Mouse (Mus musculus) embryo, embryonic 9.5 days (tissue): Measurements from ENCODE around the gene Rpl10a.
"Not testable (repeated sequence)": the region's sequence is repeated elsewhere in the genome, so short reads cannot be mapped to it uniquely, and the experiment has no call there.

Experiments used
- DNase-seq: peaks from one replicate; pipeline ENCODE4 v3.0.0-alpha.2; 2017; ENCODE audit errors: extremely low spot score

Gene Rpl10a

DNA sequence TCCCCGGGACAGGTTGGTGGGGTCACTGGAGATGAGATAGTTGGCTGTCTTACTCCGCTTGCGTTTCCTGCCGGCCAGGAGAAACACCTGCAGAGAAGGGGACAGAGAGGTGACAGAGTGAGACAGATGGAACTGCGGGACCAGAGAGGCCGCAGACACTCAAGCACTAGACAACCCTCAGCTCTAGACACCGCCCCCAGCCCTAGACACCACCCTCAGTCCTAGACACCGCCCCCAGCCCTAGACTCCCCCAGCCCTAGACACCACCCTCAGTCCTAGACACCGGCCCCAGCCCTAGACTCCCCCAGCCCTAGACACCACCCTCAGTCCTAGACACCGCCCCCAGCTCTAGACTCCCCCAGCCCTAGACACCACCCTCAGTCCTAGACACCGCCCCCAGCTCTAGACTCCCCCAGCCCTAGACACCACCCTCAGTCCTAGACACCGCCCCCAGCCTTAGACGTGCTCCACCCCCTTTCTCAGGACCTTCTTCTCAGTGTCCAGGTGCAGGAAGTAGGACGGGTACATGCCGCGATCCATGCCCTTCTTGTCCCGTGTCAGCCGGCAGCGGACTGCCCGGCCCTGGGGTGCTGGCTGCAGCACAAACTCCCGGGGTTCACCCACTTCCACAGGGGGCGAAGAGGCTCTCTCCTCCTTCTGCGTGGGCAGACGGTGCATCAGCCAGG lies 30.4 kb downstream of the Rpl10a start:
- not testable (repeated sequence) for DNase-seq

- DNase-seq = no peak
Observed at GRCm38 (mm10) chr17:28360531-28361277, 32.4 kb downstream of the Rpl10a start.

DNA sequence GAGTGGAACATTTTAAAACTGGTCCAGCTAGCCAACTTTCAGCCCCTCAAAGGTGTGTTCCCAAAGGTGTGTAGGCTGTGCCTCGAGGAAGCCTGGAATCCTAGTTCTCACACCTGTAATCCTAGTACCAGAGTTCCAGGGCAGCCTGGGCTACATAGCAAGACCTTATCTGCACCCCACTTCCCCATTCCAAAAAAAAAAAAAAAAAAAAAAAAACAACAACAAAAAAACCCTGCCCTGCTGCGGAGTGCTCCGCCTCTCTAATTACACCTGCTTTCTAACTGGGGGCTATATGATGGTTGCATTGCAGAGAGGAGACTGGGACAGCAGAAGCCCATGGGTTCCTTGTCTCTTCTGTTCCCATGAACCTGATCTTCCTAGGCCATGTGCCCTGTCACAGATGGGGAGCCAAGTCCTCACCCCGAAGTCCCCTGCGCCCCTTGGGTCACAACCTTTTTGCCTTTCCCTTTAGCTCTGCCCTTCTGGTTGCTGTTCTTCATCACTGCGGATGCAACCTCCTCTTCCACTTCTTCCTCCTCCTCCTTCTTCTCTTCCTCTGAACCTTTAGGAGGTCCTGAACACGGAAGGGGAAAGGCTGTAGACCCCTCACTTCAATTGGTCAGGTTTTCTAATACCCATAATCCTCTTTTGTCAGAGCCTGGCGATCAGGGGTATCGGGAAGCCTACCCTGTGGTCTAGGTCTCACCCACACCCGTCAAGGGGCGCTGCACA lies 33.8 kb downstream of the Rpl10a start:
- DNase-seq = no peak

GRCm38 (mm10) chr17:28362653-28363292 lies 34.5 kb downstream of the Rpl10a start:
- peak; percentile 56 for DNase-seq

- no peak for DNase-seq
Observed at GRCm38 (mm10) chr17:28363507-28363906, 35.2 kb downstream of the Rpl10a start.

- no peak for DNase-seq
Observed at GRCm38 (mm10) chr17:28365122-28365521, 36.9 kb downstream of the Rpl10a start, which contains the start of gene Tulp1. Gene Tulp1, minus strand, starts transcription at chr17:28365222.

DNA sequence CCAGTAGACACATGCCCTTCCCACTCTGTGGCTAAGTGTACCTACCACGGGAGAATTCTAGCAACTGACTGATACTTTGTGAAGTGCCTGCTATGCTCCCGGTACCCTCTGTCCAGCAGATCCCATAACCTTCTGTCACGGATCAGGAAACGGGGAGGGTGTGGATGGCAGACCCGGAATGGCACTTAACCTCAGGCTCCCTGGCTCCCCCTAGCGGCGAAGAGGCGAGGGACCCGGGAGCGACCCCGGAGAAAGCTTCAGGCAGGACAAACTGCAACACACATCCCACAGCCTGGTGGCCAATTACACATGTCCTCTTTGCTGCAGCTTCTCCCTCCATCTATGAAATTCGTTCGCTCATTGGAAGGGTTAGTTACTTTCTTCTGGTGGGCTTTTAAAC lies 40.2 kb downstream of the Rpl10a start:
- DNase-seq = peak; percentile 88

GRCm38 (mm10) chr17:28369056-28369455 lies 40.8 kb downstream of the Rpl10a start:
- DNase-seq = no peak

DNA sequence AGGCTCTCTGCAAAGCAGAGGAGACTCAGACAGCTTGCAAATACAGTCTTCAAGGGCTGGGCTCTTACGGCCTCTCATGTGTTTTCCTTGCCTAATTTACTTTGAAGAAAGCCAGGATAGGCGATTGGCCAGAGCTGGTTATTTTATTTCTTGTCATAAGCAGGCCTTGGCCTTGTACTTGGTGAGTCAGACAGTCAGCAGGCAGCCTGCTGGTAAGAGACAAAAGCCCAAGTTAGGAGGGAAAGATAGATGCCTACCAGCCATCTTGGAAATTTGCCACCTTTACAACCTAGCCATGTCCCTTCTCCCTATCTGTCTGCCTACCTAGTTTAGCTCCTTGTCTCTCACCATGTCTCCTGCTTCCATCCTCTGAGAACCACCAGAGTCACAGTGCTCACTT lies 43.0 kb downstream of the Rpl10a start:
- no peak for DNase-seq

DNA sequence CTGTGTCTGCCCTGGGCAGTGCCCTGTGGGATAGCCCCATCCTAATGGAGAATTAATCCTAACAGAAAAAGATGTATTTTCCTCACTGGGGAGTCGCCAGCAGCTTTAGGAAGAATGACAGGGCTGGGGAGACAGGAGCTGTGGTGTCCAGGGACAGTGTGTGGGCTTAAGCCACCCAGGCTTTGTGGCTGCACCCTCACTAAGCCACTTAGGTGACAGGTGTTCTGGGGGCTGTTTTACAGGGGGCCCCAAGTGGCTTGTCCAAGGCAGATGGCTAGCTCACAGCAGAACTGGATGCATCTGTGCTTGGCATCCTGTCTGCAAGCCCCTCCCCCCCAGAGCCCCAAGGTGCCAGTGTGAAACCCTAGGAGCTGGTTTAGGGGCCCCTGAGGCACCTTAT lies 43.7 kb downstream of the Rpl10a start:
- DNase-seq = no peak

DNA sequence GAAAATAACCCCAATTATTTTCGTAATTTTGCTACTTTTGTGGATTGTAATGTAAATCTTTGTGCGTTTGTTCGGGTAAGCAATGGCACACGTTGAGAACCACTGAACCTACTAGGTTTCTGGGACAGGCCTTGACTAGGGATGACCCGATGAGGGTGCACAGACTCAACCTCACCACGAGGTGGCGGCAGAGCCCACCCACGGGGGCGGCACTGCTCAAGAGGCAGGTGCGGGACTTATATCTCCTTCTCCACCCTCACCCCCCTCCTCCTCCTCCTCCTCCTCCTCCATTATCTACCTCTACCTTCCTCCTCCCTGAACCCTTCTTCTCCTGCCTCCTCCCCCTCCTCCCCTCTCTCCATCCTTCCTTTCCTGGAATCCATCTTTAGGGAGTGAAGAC lies 45.5 kb downstream of the Rpl10a start:
- DNase-seq = peak; percentile 53

DNA sequence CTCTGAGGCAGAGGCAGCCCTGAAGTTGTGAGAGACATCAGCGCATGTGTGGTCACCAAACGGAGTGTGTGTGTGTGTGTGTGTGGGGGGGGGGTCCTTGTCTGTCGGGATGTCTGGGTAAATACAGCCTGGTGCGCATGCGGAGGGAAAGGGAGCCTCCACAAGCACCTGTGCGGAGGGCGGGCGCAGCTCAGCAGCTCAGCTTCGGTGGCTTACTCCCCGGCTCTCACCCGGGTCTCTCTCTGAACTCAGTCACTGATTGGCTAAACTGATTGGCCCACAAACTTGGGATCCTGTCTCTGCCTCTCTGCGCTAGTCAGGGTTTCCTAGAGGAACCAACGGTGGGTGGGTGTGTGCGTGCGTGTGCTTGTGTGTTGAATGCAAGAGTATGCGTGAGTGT lies 46.2 kb downstream of the Rpl10a start:
- no peak for DNase-seq

DNA sequence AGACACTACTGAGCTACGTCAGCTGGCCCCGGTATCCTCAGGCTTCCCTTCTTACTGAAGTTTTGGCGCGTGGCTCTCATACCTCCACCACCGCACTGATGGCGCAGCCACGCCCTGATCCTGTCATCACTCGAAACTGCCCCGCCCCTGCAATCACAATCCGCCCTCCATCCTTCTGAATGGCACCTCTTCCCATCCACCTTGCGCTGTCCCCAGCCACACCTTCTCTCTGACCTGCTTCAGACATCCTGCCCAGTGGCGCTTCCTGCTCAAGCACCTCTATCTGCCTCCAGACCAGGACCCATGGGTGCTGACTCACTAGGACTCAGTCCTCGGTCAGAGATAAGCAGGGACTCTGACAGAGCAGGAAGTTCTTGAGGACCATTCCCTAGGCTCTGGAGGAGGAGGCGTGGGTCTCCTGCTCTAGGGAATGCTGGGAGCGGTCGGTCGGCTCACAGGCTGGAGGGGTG lies 47.4 kb downstream of the Rpl10a start:
- DNase-seq = no peak

DNA sequence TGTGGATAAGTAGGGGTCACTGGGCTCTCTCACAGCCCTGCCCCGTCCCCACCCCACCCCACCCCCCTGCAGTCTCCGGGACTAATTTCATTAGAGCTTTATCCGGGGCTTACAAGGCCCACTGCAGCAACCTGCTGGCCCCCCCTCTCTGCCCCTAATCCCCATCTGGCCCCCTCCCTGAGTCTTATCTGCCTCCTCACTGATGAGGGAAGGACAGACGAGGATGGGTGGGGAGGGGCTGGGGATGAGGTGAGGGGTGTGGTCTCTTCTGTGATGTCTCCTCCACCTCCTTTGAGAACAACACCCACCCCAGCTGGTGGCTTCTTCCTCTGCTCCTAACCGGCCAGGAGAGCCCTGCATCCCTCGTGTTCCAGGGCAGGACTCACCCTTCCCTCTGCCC lies 52.0 kb downstream of the Rpl10a start:
- DNase-seq = no peak
